Mouse (Mus musculus) intestine, embryonic 14.5 days (tissue): ENCODE data around the gene Cox8b. TPM values are rescaled to one million over a fixed set of nuclear protein-coding genes. Genes with fewer than 3 reads are reported as not detected.

Experiments
- ATAC-seq: fragments of 200-750 bp; cut with Nextera tagmentation; replicated peaks from 2 replicates; pipeline ENCODE4 v1.8.0; 2017; ENCODE audit warnings: low read depth, moderate number of reproducible peaks, moderate TSS enrichment, moderate library complexity; ENCODE audit not compliant: low FRiP score, low TSS enrichment
- DNase-seq: peaks from one replicate; pipeline ENCODE4 v3.0.0-alpha.2; 2018; ENCODE audit warnings: low spot score
- H3K27ac ChIP-seq: fragments of 300-500 bp; sonication (generic); 2 replicates; pipeline ENCODE4 v1.5.1; 2014; ENCODE audit warnings: low read depth, mild to moderate bottlenecking, control low read depth
- H3K27me3 ChIP-seq: fragments of 300-500 bp; sonication (generic); replicated peaks from 2 replicates; pipeline ENCODE4 v1.6.1; 2014; ENCODE audit warnings: low read length, control low read depth; ENCODE audit not compliant: control insufficient read depth, insufficient read depth
- H3K36me3 ChIP-seq: fragments of 300-500 bp; sonication (generic); 2 replicates; pipeline ENCODE4 v1.6.1; 2014; ENCODE audit warnings: low read length, control low read depth; ENCODE audit not compliant: control insufficient read depth, insufficient read depth
- H3K4me1 ChIP-seq: fragments of 300-500 bp; sonication (generic); replicated peaks from 2 replicates; pipeline ENCODE4 v1.6.1; 2014; ENCODE audit warnings: low read length, control low read depth, mixed read lengths; ENCODE audit not compliant: control insufficient read depth, insufficient read depth
- H3K4me2 ChIP-seq: fragments of 300-500 bp; sonication (generic); 2 replicates; pipeline ENCODE4 v1.6.1; 2014; ENCODE audit warnings: low read length
- H3K4me3 ChIP-seq: fragments of 300-500 bp; sonication (generic); 2 replicates; pipeline ENCODE4 v1.5.1; 2014; ENCODE audit warnings: low read depth, low read length, control low read depth, mixed read lengths
- H3K9ac ChIP-seq: fragments of 300-500 bp; sonication (generic); 2 replicates; pipeline ENCODE4 v1.6.1; 2014; ENCODE audit warnings: mild to moderate bottlenecking, low read length
- H3K9me3 ChIP-seq: fragments of 300-500 bp; sonication (generic); 2 replicates; pipeline ENCODE4 v1.6.1; 2016; ENCODE audit warnings: low read length, control low read depth; ENCODE audit not compliant: control insufficient read depth
- WGBS: fragments of 180-500 bp; shearing (Covaris S2); extraction: QIAGEN DNeasy Blood & Tissue Kit; methylation state at CpG from one replicate; pipeline ENCODE4 v1.1.7; 2014; 5-methylcytosine and 5-hydroxymethylcytosine counted together
- polyA plus RNA-seq: library from polyadenylated mRNA; unstranded; fragments of >200 nt; fragmentation: Nextera tagmentation; extraction: Ambion mirVana; gene quantifications from 2 replicates; pipeline ENCODE4 v1.2.1, GENCODE M21; 2014

The Cox8b gene
- polyA plus RNA-seq, 1 experiment from 2014 or later: 0.62 TPM

- no peak overlapping the region for H3K4me3 ChIP-seq
- peaks cover 68% of the 10 kb centered on the region for H3K36me3 ChIP-seq
- no peaks in the 10 kb centered on the region for H3K27me3 ChIP-seq
- ATAC-seq (no peak), DNase-seq (no peak)
- H3K4me2 ChIP-seq: no peak overlapping the region
- WGBS: 90% methylated on average over 12 of the region's 12 CpGs
- no peak overlapping the region for H3K27ac ChIP-seq
- H3K4me1 ChIP-seq: no peaks in the 10 kb centered on the region
- H3K9ac ChIP-seq: no peak overlapping the region
- H3K9me3 ChIP-seq: no peaks in the 10 kb centered on the region
These were observed 35.5 kb downstream of the Cox8b start for GRCm38 (mm10) chr7:140864761-140865160.

DNA sequence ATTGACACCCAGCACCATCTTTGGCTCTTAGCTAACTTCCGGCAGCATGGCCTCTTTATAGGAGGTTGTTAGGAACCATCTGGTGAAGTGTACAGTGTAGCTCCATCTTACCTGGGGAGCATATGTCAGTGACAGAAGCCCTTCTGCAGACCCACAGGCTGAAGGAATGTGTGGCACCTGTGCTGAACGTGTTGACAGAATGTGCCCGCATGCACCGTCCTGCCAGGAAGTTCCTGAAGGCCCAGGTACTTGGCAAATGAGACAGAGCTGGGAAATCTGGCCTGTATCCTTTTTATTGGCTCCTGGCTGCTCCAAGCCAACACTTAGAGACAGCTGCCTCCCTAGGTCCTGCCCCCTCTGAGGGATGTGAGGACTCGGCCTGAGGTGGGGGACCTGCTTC lies 39.5 kb downstream of the Cox8b start:
- Histone ChIP-seq H3K4me1 (peaks cover 10% of the 10 kb centered on the region), H3K27ac (no peak overlapping the region), H3K4me2 (no peak overlapping the region), H3K27me3 (no peaks in the 10 kb centered on the region), H3K4me3 (no peak overlapping the region), H3K36me3 (peaks cover 68% of the 10 kb centered on the region), H3K9me3 (no peaks in the 10 kb centered on the region), H3K9ac (no peak overlapping the region)
- no peak for ATAC-seq
- DNase-seq: no peak
- WGBS: 90% methylated on average over 5 of the region's 5 CpGs

DNA sequence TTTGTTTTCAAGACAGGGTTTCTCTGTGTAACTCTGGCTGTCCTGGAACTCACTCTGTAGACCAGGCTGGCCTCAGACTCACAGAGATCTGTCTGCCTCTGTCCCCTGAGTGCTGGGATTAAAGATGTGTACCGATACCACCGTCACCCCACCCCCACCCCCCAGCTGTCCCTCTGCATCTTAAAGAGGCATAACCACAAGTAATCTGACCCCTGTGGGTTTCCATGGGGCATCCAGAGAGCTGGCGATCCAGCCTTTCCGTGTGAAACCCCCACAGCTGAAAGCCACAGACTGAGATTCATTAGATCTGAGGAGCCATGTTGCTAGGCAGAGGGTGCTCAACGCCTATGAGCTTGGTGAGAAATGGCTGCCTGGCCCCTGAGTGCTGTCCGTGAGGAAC lies 40.2 kb downstream of the Cox8b start:
- 78% methylated on average over 6 of the region's 6 CpGs for WGBS

GRCm38 (mm10) chr7:140858746-140859145 lies 41.5 kb downstream of the Cox8b start:
- DNase-seq: no peak
- Histone ChIP-seq H3K4me1 (peaks cover 20% of the 10 kb centered on the region), H3K9me3 (no peaks in the 10 kb centered on the region), H3K9ac (no peak overlapping the region), H3K36me3 (peaks cover 60% of the 10 kb centered on the region), H3K4me2 (no peak overlapping the region; the same call in 1 of the 2 replicates), H3K4me3 (no peak overlapping the region), H3K27ac (no peak overlapping the region), H3K27me3 (no peaks in the 10 kb centered on the region)
- ATAC-seq: no peak
- 93% methylated on average over 8 of the region's 8 CpGs for WGBS

More for the DNA sequence above, 40.2 kb downstream of the Cox8b start:
- DNase-seq (no peak), ATAC-seq (no peak)
- Histone ChIP-seq H3K9ac (no peak overlapping the region), H3K9me3 (no peaks in the 10 kb centered on the region), H3K36me3 (peaks cover 62% of the 10 kb centered on the region), H3K27ac (no peak overlapping the region), H3K4me2 (no peak overlapping the region), H3K27me3 (no peaks in the 10 kb centered on the region), H3K4me1 (peaks cover 16% of the 10 kb centered on the region), H3K4me3 (no peak overlapping the region)

- Histone ChIP-seq H3K9ac (peak within 1 kb of the TSS; percentile 89), H3K9me3 (no peaks in the 10 kb centered on the region), H3K4me1 (peaks cover 20% of the 10 kb centered on the region), H3K4me3 (peak within 1 kb of the TSS; percentile 75), H3K36me3 (peaks cover 60% of the 10 kb centered on the region), H3K27ac (peak within 1 kb of the TSS; percentile 90), H3K4me2 (peak within 1 kb of the TSS; percentile 99), H3K27me3 (no peaks in the 10 kb centered on the region)
- ATAC-seq (peak; percentile 41), DNase-seq (peak; percentile 63)
- 34% methylated on average over 40 of the region's 40 CpGs for WGBS
These were observed 42.4 kb downstream of the Cox8b start, which contains the start of gene Bet1l for GRCm38 (mm10) chr7:140857550-140858505. Gene Bet1l (minus strand): TSS chr7:140857577.

DNA sequence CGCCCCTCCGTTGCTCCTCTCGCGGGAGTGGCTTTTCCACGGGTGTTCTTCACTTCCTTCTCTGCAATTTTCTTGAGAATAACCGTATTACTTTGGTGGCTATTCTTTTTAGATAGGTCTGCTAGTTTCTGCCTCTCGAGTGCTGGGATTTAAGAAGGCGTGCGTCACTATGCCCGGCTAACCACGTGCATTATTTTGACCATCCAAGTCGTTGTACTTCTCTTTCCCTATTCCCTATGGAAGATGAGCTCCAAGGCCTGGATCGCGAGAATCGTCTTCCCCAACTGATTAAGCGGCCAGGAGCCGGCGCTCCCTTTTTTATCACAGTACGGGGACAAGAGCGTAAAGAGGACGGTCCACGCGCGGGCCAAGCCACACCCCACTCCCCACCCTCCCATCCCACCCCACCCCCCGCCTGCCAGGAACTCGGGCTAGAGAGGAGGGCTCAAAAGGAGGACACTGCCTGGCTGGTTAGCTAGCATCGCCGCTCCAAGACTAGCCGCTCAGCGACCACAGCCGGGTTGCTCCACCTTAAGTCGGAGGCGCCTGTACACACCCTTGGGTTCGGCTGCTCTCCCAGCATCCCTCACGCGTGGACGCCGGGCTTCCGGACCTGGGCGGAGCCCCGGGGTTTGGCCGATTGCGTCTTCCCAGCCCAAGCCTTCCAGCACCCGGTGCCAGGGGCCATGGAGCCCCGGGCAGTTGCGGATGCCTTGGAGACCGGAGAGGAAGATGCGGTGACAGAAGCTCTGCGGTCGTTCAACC lies 43.3 kb downstream of the Cox8b start, which contains the start of gene Ric8a:
TSS of gene Ric8a (plus strand) at position 173 of the 765 bp plus-strand sequence.
- under 1% methylated on average over 50 of the region's 50 CpGs for WGBS
- no peaks in the 10 kb centered on the region for H3K27me3 ChIP-seq
- H3K4me2 ChIP-seq: peak within 1 kb of the TSS; percentile 99
- H3K9ac ChIP-seq: peak within 1 kb of the TSS; percentile 89
- peaks cover 20% of the 10 kb centered on the region for H3K4me1 ChIP-seq
- H3K27ac ChIP-seq: peak within 1 kb of the TSS; percentile 90
- H3K36me3 ChIP-seq: peaks cover 60% of the 10 kb centered on the region
- ATAC-seq (peak; percentile 87), DNase-seq (peak; percentile 91)
- no peaks in the 10 kb centered on the region for H3K9me3 ChIP-seq
- H3K4me3 ChIP-seq: peak within 1 kb of the TSS; percentile 75

DNA sequence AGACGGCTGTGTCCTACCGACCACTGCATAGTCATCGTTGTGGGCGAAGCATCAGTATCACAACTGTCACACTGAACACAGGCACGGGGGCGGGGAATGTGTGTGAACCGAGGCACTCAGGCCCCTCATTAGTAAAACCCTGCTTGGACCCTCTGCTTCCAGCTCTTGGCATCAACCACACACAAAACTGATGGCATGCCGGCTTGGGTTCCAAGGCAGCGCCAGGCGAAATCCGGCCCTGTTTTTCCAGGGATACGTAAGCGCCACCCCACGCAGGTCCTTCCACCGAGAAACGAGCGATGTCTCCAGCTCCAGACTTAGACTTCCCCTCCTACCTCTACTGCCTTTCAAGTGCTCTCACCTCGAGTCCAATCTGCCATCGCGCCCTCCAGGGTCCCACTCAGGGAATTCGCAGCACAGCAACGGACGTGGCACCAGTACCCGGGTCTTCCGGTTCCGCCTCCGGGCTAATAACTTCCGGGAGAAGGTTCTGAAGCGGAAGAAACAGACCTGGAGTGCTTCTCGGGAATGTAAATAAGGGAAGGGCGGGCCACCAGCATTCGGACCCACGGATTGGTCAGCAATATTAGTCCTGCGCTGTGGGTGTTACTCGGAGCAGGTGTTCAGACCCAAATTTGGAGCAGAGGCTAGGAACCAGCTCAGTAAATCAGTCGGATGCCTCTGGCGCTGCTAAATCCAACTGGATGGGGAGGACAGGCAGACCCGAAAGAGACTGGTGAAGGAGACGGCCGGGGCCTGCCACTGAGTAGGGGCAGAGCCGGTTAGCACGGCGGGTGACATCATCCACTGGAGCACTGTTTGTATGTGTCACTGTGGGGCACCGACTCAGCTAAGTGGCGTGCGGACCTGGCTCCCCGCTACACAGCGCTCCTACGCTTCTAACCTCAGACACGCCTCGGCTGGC lies 44.1 kb downstream of the Cox8b start, which contains the start of gene Gm45785:
TSS of gene Gm45785 (minus strand) at position 472 of the 925 bp plus-strand sequence.
- H3K36me3 ChIP-seq: peaks cover 57% of the 10 kb centered on the region
- H3K9ac ChIP-seq: peak within 1 kb of the TSS; percentile 89
- WGBS: 1% methylated on average over 51 of the region's 51 CpGs
- no peaks in the 10 kb centered on the region for H3K9me3 ChIP-seq
- DNase-seq (peak; percentile 92), ATAC-seq (peak; percentile 79)
- peak within 1 kb of the TSS; percentile 90 for H3K27ac ChIP-seq
- peak within 1 kb of the TSS; percentile 75 for H3K4me3 ChIP-seq
- peaks cover 20% of the 10 kb centered on the region for H3K4me1 ChIP-seq
- no peaks in the 10 kb centered on the region for H3K27me3 ChIP-seq
- H3K4me2 ChIP-seq: peak within 1 kb of the TSS; percentile 99
